Mouse (Mus musculus) kidney, postnatal 14 days (tissue): ENCODE measurements around the gene Gpr101.

Experiments
- DNase-seq: peaks from one replicate; pipeline ENCODE4 v3.0.0; 2022; ENCODE audit warnings: mixed read lengths

The Gpr101 gene

DNA sequence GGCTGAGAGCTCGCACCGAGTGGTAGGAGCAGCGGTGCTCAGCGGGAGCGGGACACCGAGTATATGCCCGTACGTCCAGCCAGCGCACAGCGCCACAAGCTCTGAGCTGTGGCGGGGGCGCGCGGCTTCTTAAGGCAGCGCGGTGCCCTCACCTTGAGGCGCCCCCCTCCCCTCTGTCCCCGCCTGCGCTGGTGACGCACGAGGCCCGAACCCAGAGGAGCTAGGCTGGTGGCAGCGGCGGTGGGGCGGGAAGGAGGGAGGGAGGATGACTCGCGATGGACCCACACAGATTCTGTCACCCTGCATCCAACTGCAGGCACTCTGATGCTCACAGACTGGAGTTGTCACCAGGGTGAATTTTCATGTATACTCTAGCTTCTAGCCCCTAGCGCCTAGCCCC, at the start of gene Gpr101:
TSS of gene Gpr101 (minus strand) at position 124 of the 400 bp plus-strand sequence.
- no peak for DNase-seq

GRCm38 (mm10) chrX:57521117-57522095, 17.8 kb upstream of the Gpr101 start:
- no peak for DNase-seq

GRCm38 (mm10) chrX:57506247-57506646, 2.7 kb upstream of the Gpr101 start:
- no peak for DNase-seq
